Mouse (Mus musculus): ENCODE measurements around the gene Tmem141.

- no peak for TF ChIP-seq EP300 (IDR thresholded peaks at IDR 0.05; ENCODE audit: low read length)
- no peak for TF ChIP-seq POLR2A (IDR thresholded peaks at IDR 0.05; ENCODE audit: low read depth, low read length)
- no peak for TF ChIP-seq SIN3A (IDR thresholded peaks at IDR 0.05; ENCODE audit: low read length)
- no peak for TF ChIP-seq CTCF (conservative IDR thresholded peaks at IDR 0.05 in 1 of 2, IDR thresholded peaks at IDR 0.05 in 1 of 2; ENCODE audit: low read depth in 2 of 2, low read length in 2 of 2)
- TF ChIP-seq TCF12 (IDR thresholded peaks at IDR 0.05; ENCODE audit: low read depth, low read length): no peak
- no peak for TF ChIP-seq MEF2A (IDR thresholded peaks at IDR 0.05; ENCODE audit: borderline replicate concordance, low read depth, low read length)
- no peak for TF ChIP-seq ZC3H11A (IDR thresholded peaks at IDR 0.05; ENCODE audit: low read depth, low read length)
- TF ChIP-seq NRF1 (IDR thresholded peaks at IDR 0.05; ENCODE audit: low read depth, low read length): no peak
Observed at GRCm38 (mm10) chr2:25620852-25621228, 965 bp downstream of the Tmem141 start.
